ENCODE assay signal across 24 mouse cellular contexts in genomic region chr12:56538601-56539000, GRCm38 (mm10). TPM values are rescaled to one million over a fixed set of nuclear protein-coding genes. Genes with fewer than 3 reads are reported as not detected.
"Had no signal": no experiment of that assay in that cellular context is flagged by ENCODE, and none has a peak within 500 bp of the region (broad histone marks: within the 10 kb centered on the region; RNA-seq: fewer than 3 reads in every experiment).

No protein-coding gene starts in this region.

- H3K4me2 ChIP-seq: intestine, embryonic 15.5 days; kidney, embryonic 15.5 days; liver, embryonic 13.5 days; midbrain, embryonic 12.5 days had no signal

- H3K4me3 ChIP-seq: intestine, embryonic 15.5 days; kidney, embryonic 15.5 days; left cerebral cortex, adult 2 months; liver, embryonic 13.5 days; megakaryocyte, embryonic 14.5 days; midbrain, embryonic 12.5 days had no signal

- H3K9me3 ChIP-seq: intestine, embryonic 15.5 days; kidney, embryonic 15.5 days; liver, embryonic 13.5 days; megakaryocyte, embryonic 14.5 days; midbrain, embryonic 12.5 days had no signal

- ATAC-seq: intestine, embryonic 15.5 days; midbrain, embryonic 16.5 days had no signal

- H3K27ac ChIP-seq: intestine, embryonic 15.5 days; kidney, embryonic 15.5 days; left cerebral cortex, adult 2 months; liver, embryonic 13.5 days; midbrain, embryonic 12.5 days had no signal

- H3K36me3 ChIP-seq: intestine, embryonic 15.5 days; kidney, embryonic 15.5 days; liver, embryonic 13.5 days; midbrain, embryonic 12.5 days had no signal

- H3K9ac ChIP-seq: intestine, embryonic 15.5 days; kidney, embryonic 15.5 days; liver, embryonic 13.5 days; midbrain, embryonic 12.5 days had no signal

- DNase-seq: kidney, adult 11 months; kidney, adult 8-10 months; kidney, postnatal 10 days; kidney, postnatal 36 days; layer of hippocampus, postnatal 36 days; liver, embryonic 13.5 days; lung, postnatal 14 days; thymus, adult 18-20 months; thymus, postnatal 36 days had no signal

- H3K4me1 ChIP-seq: liver, embryonic 13.5 days had no signal

RNA-seq across cellular contexts. Expression of gene Nkx2-1, which starts 1.9 kb away (rescaled TPM):
- polyA plus RNA-seq: intestine, embryonic 15.5 days; kidney, embryonic 15.5 days; limb, embryonic 11.5 days; liver, embryonic 13.5 days; liver, embryonic 16.5 days; neural tube, embryonic 11.5 days; neural tube, embryonic 14.5 days; small intestine, adult 2 months; spleen, adult 2 months; stomach, embryonic 16.5 days; testis, adult 2 months; urinary bladder, adult 2 months had no signal
